Mouse (Mus musculus) hindbrain, embryonic 16.5 days (tissue): ENCODE data around the gene Ifitm10. TPM values are rescaled to one million over a fixed set of nuclear protein-coding genes. Genes with fewer than 3 reads are reported as not detected.

Experiments used
- ATAC-seq: fragments of 200-750 bp; cut with Nextera tagmentation; 2 replicates; pipeline ENCODE4 v1.8.0; 2017; ENCODE audit warnings: moderate TSS enrichment, moderate library complexity
- H3K27ac ChIP-seq: fragments of 300-500 bp; sonication (generic); 2 replicates; pipeline ENCODE4 v1.5.1; 2014; ENCODE audit warnings: low read depth, mild to moderate bottlenecking, control low read depth, low read length, moderate library complexity
- H3K27me3 ChIP-seq: fragments of 300-500 bp; sonication (generic); replicated peaks from 2 replicates; pipeline ENCODE4 v1.6.1; 2014; ENCODE audit warnings: low read length; ENCODE audit not compliant: control insufficient read depth, insufficient read depth
- H3K36me3 ChIP-seq: fragments of 300-500 bp; sonication (generic); 2 replicates; pipeline ENCODE4 v1.6.1; 2014; ENCODE audit warnings: mild to moderate bottlenecking, low read length, moderate library complexity, mixed read lengths; ENCODE audit not compliant: control insufficient read depth, insufficient read depth
- H3K4me1 ChIP-seq: fragments of 300-500 bp; sonication (generic); 2 replicates; pipeline ENCODE4 v1.6.1; 2014; ENCODE audit warnings: low read depth, low read length; ENCODE audit not compliant: control insufficient read depth, insufficient read depth
- H3K4me2 ChIP-seq: fragments of 300-500 bp; sonication (generic); 2 replicates; pipeline ENCODE4 v1.6.1; 2014; ENCODE audit warnings: mild to moderate bottlenecking, low read length, control low read depth, moderate library complexity
- H3K4me3 ChIP-seq: fragments of 300-500 bp; sonication (generic); 2 replicates; pipeline ENCODE4 v1.5.1; 2014; ENCODE audit warnings: mild to moderate bottlenecking, low read length, control low read depth, moderate library complexity
- H3K9ac ChIP-seq: fragments of 300-500 bp; sonication (generic); 2 replicates; pipeline ENCODE4 v1.6.1; 2014; ENCODE audit warnings: low read depth, mild to moderate bottlenecking, control low read depth, low read length, moderate library complexity
- H3K9me3 ChIP-seq: fragments of 300-500 bp; sonication (generic); 2 replicates; pipeline ENCODE4 v1.6.1; 2014; ENCODE audit warnings: mild to moderate bottlenecking, low read length, moderate library complexity; ENCODE audit not compliant: control insufficient read depth
- WGBS: fragments of 180-500 bp; shearing (Covaris S2); extraction: QIAGEN DNeasy Blood & Tissue Kit; methylation state at CpG from one replicate; pipeline ENCODE4 v1.1.7; 2014; 5-methylcytosine and 5-hydroxymethylcytosine counted together
- polyA plus RNA-seq: library from polyadenylated mRNA; unstranded; fragments of >200 nt; fragmentation: Nextera tagmentation; extraction: Ambion mirVana; gene quantifications from 2 replicates; pipeline ENCODE4 v1.2.1, GENCODE M21; 2015

Ifitm10 gene
- polyA plus RNA-seq, 1 experiment from 2014 or later, result 14.9 TPM

- Histone ChIP-seq H3K4me1 (no peaks in the 10 kb centered on the region), H3K27ac (no peak overlapping the region), H3K4me3 (no peak overlapping the region), H3K27me3 (no peaks in the 10 kb centered on the region), H3K9me3 (no peaks in the 10 kb centered on the region), H3K9ac (no peak overlapping the region), H3K4me2 (no peak overlapping the region), H3K36me3 (no peaks in the 10 kb centered on the region)
- no peak for ATAC-seq
- WGBS, result 88% methylated on average over 8 of the region's 8 CpGs
Measured at GRCm38 (mm10) chr7:142359129-142359528, 14.4 kb downstream of the Ifitm10 start.

- Histone ChIP-seq H3K27me3 (no peaks in the 10 kb centered on the region), H3K4me1 (no peaks in the 10 kb centered on the region), H3K9me3 (no peaks in the 10 kb centered on the region), H3K36me3 (no peaks in the 10 kb centered on the region), H3K4me2 (no peak overlapping the region), H3K9ac (no peak overlapping the region), H3K4me3 (no peak overlapping the region), H3K27ac (no peak overlapping the region)
- ATAC-seq, result no peak
- WGBS, result 92% methylated on average over 3 of the region's 3 CpGs
Measured at GRCm38 (mm10) chr7:142357566-142357965, 16.0 kb downstream of the Ifitm10 start.

- 86% methylated on average over 8 of the region's 8 CpGs for WGBS
- no peak for ATAC-seq
Measured at GRCm38 (mm10) chr7:142354661-142355233, 18.8 kb downstream of the Ifitm10 start.

GRCm38 (mm10) chr7:142353854-142354253 lies 19.7 kb downstream of the Ifitm10 start:
- ATAC-seq, result no peak
- Histone ChIP-seq H3K27ac (no peak overlapping the region), H3K9ac (no peak overlapping the region), H3K4me2 (no peak overlapping the region), H3K9me3 (no peaks in the 10 kb centered on the region), H3K27me3 (no peaks in the 10 kb centered on the region), H3K36me3 (no peaks in the 10 kb centered on the region), H3K4me1 (peaks cover 4% of the 10 kb centered on the region; the same call in 1 of the 2 replicates), H3K4me3 (no peak overlapping the region)
- 75% methylated on average over 5 of the region's 5 CpGs for WGBS

More at GRCm38 (mm10) chr7:142354661-142355233, 18.8 kb downstream of the Ifitm10 start:
- no peak overlapping the region for H3K4me2 ChIP-seq
- H3K9ac ChIP-seq, result no peak overlapping the region
- H3K9me3 ChIP-seq, result no peaks in the 10 kb centered on the region
- no peak overlapping the region for H3K4me3 ChIP-seq
- no peaks in the 10 kb centered on the region for H3K36me3 ChIP-seq
- no peak overlapping the region for H3K27ac ChIP-seq
- H3K27me3 ChIP-seq, result no peaks in the 10 kb centered on the region
- H3K4me1 ChIP-seq, result no peaks in the 10 kb centered on the region

- 61% methylated on average over 5 of the region's 5 CpGs for WGBS
- Histone ChIP-seq H3K27me3 (no peaks in the 10 kb centered on the region), H3K27ac (no peak overlapping the region), H3K36me3 (no peaks in the 10 kb centered on the region), H3K4me1 (peaks cover 4% of the 10 kb centered on the region; the same call in 1 of the 2 replicates), H3K4me3 (no peak overlapping the region), H3K4me2 (no peak overlapping the region), H3K9ac (no peak overlapping the region), H3K9me3 (no peaks in the 10 kb centered on the region)
- no peak for ATAC-seq
Measured at GRCm38 (mm10) chr7:142351569-142351968, 22.0 kb downstream of the Ifitm10 start.

GRCm38 (mm10) chr7:142349308-142349961 lies 24.1 kb downstream of the Ifitm10 start:
- Histone ChIP-seq H3K27me3 (no peaks in the 10 kb centered on the region), H3K4me2 (no peak overlapping the region; the same call in 1 of the 2 replicates), H3K9me3 (no peaks in the 10 kb centered on the region), H3K4me3 (no peak overlapping the region), H3K4me1 (peaks cover 4% of the 10 kb centered on the region; the same call in 1 of the 2 replicates), H3K27ac (no peak overlapping the region), H3K9ac (peak overlapping the region; percentile 6; the same call in 1 of the 2 replicates), H3K36me3 (no peaks in the 10 kb centered on the region)
- ATAC-seq, result peak; percentile 87
- 20% methylated on average over 9 of the region's 9 CpGs for WGBS

- no peak for ATAC-seq
- no peaks in the 10 kb centered on the region for H3K36me3 ChIP-seq
Measured at GRCm38 (mm10) chr7:142347542-142347941, 26.0 kb downstream of the Ifitm10 start.

GRCm38 (mm10) chr7:142342247-142342640 lies 31.3 kb downstream of the Ifitm10 start:
- ATAC-seq, result no peak
- no peaks in the 10 kb centered on the region for H3K27me3 ChIP-seq
- no peak overlapping the region for H3K9ac ChIP-seq
- no peaks in the 10 kb centered on the region for H3K9me3 ChIP-seq
- H3K4me1 ChIP-seq, result no peaks in the 10 kb centered on the region
- WGBS, result 72% methylated on average over 3 of the region's 3 CpGs
- H3K4me3 ChIP-seq, result no peak overlapping the region
- no peaks in the 10 kb centered on the region for H3K36me3 ChIP-seq
- no peak overlapping the region for H3K27ac ChIP-seq
- H3K4me2 ChIP-seq, result no peak overlapping the region

More at GRCm38 (mm10) chr7:142347542-142347941, 26.0 kb downstream of the Ifitm10 start:
- Histone ChIP-seq H3K9ac (no peak overlapping the region), H3K9me3 (no peaks in the 10 kb centered on the region), H3K27me3 (no peaks in the 10 kb centered on the region), H3K27ac (no peak overlapping the region), H3K4me2 (no peak overlapping the region), H3K4me1 (peaks cover 4% of the 10 kb centered on the region; the same call in 1 of the 2 replicates), H3K4me3 (no peak overlapping the region)
- WGBS, result 86% methylated on average over 4 of the region's 4 CpGs

- no peaks in the 10 kb centered on the region for H3K4me1 ChIP-seq
- no peak overlapping the region for H3K9ac ChIP-seq
- H3K27ac ChIP-seq, result no peak overlapping the region
- H3K36me3 ChIP-seq, result no peaks in the 10 kb centered on the region
- H3K27me3 ChIP-seq, result no peaks in the 10 kb centered on the region
- no peak for ATAC-seq
- H3K9me3 ChIP-seq, result no peaks in the 10 kb centered on the region
- 85% methylated on average over 10 of the region's 10 CpGs for WGBS
- no peak overlapping the region for H3K4me3 ChIP-seq
- H3K4me2 ChIP-seq, result no peak overlapping the region
Measured at GRCm38 (mm10) chr7:142341564-142342246, 31.8 kb downstream of the Ifitm10 start.
